Comparison of ENCODE assay signal across 11 mouse cellular contexts in genomic region chr17:30006877-30007276, GRCm38 (mm10). TPM values are rescaled to one million over a fixed set of nuclear protein-coding genes. Genes with fewer than 3 reads are reported as not detected.
A peak's percentile ranks its signal among the peaks of the same experiment; 100 is the strongest.
DNase-seq lines count a peak whose midpoint lies in the region; ATAC-seq and TF ChIP-seq lines count a peak whose summit lies in the region.
"Had no signal": no experiment of that assay in that cellular context is flagged by ENCODE, and none has a peak within 500 bp of the region (broad histone marks: within the 10 kb centered on the region; RNA-seq: fewer than 3 reads in every experiment).

No protein-coding gene starts in this region.

- no peaks in the 10 kb centered on the region for H3K27me3 ChIP-seq in forebrain, embryonic 15.5 days
- H3K27me3 ChIP-seq in limb, embryonic 12.5 days = no peaks in the 10 kb centered on the region
- H3K27me3 ChIP-seq in neural tube, embryonic 14.5 days (ENCODE audit: control insufficient read depth, insufficient read depth, low read length) = no peaks in the 10 kb centered on the region
- H3K27me3 ChIP-seq: Patski had no signal

- ATAC-seq in forebrain, embryonic 15.5 days (replicated peaks) = no peak
- no peak for ATAC-seq in limb, embryonic 12.5 days (ENCODE audit: insufficient number of reproducible peaks, insufficient read depth, low FRiP score, low TSS enrichment, low read depth)
- no peak for ATAC-seq in neural tube, embryonic 14.5 days (ENCODE audit: low read depth)
- ATAC-seq: Patski had no signal

- peaks cover 46% of the 10 kb centered on the region for H3K4me1 ChIP-seq in forebrain, embryonic 15.5 days
- H3K4me1 ChIP-seq in limb, embryonic 12.5 days (replicated peaks) = peaks cover 41% of the 10 kb centered on the region
- H3K4me1 ChIP-seq in neural tube, embryonic 14.5 days (ENCODE audit: control insufficient read depth, insufficient read depth, low read length) = peaks cover 35% of the 10 kb centered on the region

- no peak for TF ChIP-seq CTCF in left cerebral cortex, adult 2 months (IDR thresholded peaks at IDR 0.05)

- intact Hi-C loops in left cerebral cortex, adult 2 months (cut with DNase I) = loop anchor here (5.0 to 10.0 kb wide), 4 partner anchors 100 to 568 kb away; partner anchors contain the start of gene Btbd9
- intact Hi-C loops in gastrocnemius, postnatal 36 days (cut with DNase I) = no loop called here

- 0 out of 2 replicates have a peak overlapping the region, but pooled peaks have one; percentile 10 for H3K9ac ChIP-seq in forebrain, embryonic 15.5 days (replicated peaks)
- H3K9ac ChIP-seq in limb, embryonic 12.5 days (replicated peaks) = 0 out of 2 replicates have a peak overlapping the region, but pooled peaks have one; percentile 13
- H3K9ac ChIP-seq in neural tube, embryonic 14.5 days (replicated peaks; ENCODE audit: low read depth, low read length) = no peak overlapping the region

- H3K36me3 ChIP-seq in forebrain, embryonic 15.5 days = no peaks in the 10 kb centered on the region
- H3K36me3 ChIP-seq in limb, embryonic 12.5 days = peaks cover 9% of the 10 kb centered on the region; the same call in 1 of the 2 replicates
- H3K36me3 ChIP-seq in neural tube, embryonic 14.5 days (ENCODE audit: control insufficient read depth, insufficient read depth, low read length) = no peaks in the 10 kb centered on the region

- WGBS in forebrain, embryonic 15.5 days = 79% methylated on average over 2 of the region's 2 CpGs
- 86% methylated on average over 2 of the region's 2 CpGs for whole genome bisulfite sequencing in limb, embryonic 12.5 days
- WGBS in neural tube, embryonic 14.5 days = 82% methylated on average over 2 of the region's 2 CpGs

- H3K27ac ChIP-seq in left cerebral cortex, adult 2 months = no peak overlapping the region
- H3K27ac ChIP-seq in forebrain, embryonic 15.5 days (replicated peaks) = no peak overlapping the region
- H3K27ac ChIP-seq in limb, embryonic 12.5 days = no peak overlapping the region
- H3K27ac ChIP-seq in neural tube, embryonic 14.5 days (ENCODE audit: low read depth, low read length) = no peak overlapping the region

- H3K4me3 ChIP-seq in left cerebral cortex, adult 2 months = peak overlapping the region; percentile 9; the same call in 1 of the 2 replicates
- peak overlapping the region; percentile 5; the same call in 1 of the 2 replicates for H3K4me3 ChIP-seq in forebrain, embryonic 15.5 days
- 0 out of 2 replicates have a peak overlapping the region, but pooled peaks have one; percentile 9 for H3K4me3 ChIP-seq in limb, embryonic 12.5 days (replicated peaks)
- H3K4me3 ChIP-seq in neural tube, embryonic 14.5 days (ENCODE audit: low read depth, low read length) = no peak overlapping the region

- no peaks in the 10 kb centered on the region for H3K9me3 ChIP-seq in forebrain, embryonic 15.5 days
- H3K9me3 ChIP-seq in limb, embryonic 12.5 days = no peaks in the 10 kb centered on the region
- H3K9me3 ChIP-seq in neural tube, embryonic 14.5 days (ENCODE audit: control insufficient read depth, low read length) = no peaks in the 10 kb centered on the region

- no peak for DNase-seq in left cerebral cortex, adult 2 months (ENCODE audit: extremely low spot score in 1 of 2, low spot score in 2 of 2)
- DNase-seq in left cerebral cortex, adult 8-10 months (ENCODE audit: low spot score in 2 of 2) = no peak
- no peak for DNase-seq in gastrocnemius, postnatal 36 days
- no peak for DNase-seq in layer of hippocampus, adult 9-10 months (ENCODE audit: low spot score)
- no peak for DNase-seq in kidney, postnatal 36 days
- DNase-seq: cerebellum, postnatal 14 days; thymus, adult 2 months had no signal

- H3K4me2 ChIP-seq in forebrain, embryonic 15.5 days (replicated peaks) = peak overlapping the region; percentile 89
- H3K4me2 ChIP-seq in limb, embryonic 12.5 days = peak overlapping the region; percentile 76
- H3K4me2 ChIP-seq in neural tube, embryonic 14.5 days (ENCODE audit: low read depth, low read length) = peak overlapping the region; percentile 79

RNA-seq across cellular contexts. Expression of gene Zfand3, which starts 2.3 kb away (rescaled TPM):
- 100 to 1,000 TPM in 1 of 2 experiments, 10 to 100 TPM in 1; 99.7 to 103 TPM for total RNA-seq in left cerebral cortex, adult 2 months (2021)
- 100 to 1,000 TPM in 2 of 4 experiments, 10 to 100 TPM in 2; 96.1 to 103 (median 100) TPM for total RNA-seq in left cerebral cortex, adult 8-10 months (2022)
- polyA plus RNA-seq in forebrain, embryonic 15.5 days (2015; fragmentation: Nextera tagmentation; extraction: Ambion mirVana) = 57.0 and 64.2 TPM in 2 replicates
- polyA plus RNA-seq in limb, embryonic 12.5 days (2016; fragmentation: Nextera tagmentation; extraction: Ambion mirVana) = 59.6 and 60.2 TPM in 2 replicates
- polyA plus RNA-seq in neural tube, embryonic 14.5 days (2014; fragmentation: Nextera tagmentation; extraction: Ambion mirVana) = 36.8 and 37.5 TPM in 2 replicates
- total RNA-seq in gastrocnemius, postnatal 36 days (2021) = 100 to 1,000 TPM; 155 to 159 TPM

RNA-seq across cellular contexts. Expression of gene Mdga1, which starts 37.0 kb away (rescaled TPM):
- 10 to 100 TPM; 27.8 to 32.7 TPM for total RNA-seq in left cerebral cortex, adult 2 months (2021)
- 10 to 100 TPM; 17.9 to 32.2 (median 20.4) TPM for total RNA-seq in left cerebral cortex, adult 8-10 months (2022)
- 11.3 and 13.4 TPM in 2 replicates for polyA plus RNA-seq in forebrain, embryonic 15.5 days (2015; fragmentation: Nextera tagmentation; extraction: Ambion mirVana)
- polyA plus RNA-seq in limb, embryonic 12.5 days (2016; fragmentation: Nextera tagmentation; extraction: Ambion mirVana) = 4.6 and 4.7 TPM in 2 replicates
- polyA plus RNA-seq in neural tube, embryonic 14.5 days (2014; fragmentation: Nextera tagmentation; extraction: Ambion mirVana) = 10.6 and 10.7 TPM in 2 replicates
- total RNA-seq in gastrocnemius, postnatal 36 days (2021) = 10 to 100 TPM; 44.9 to 47.7 TPM
